Mouse (Mus musculus) brain, embryonic 14.5 days (tissue): ENCODE results near the gene Rfx5. TPM values are rescaled to one million over a fixed set of nuclear protein-coding genes. Genes with fewer than 3 reads are reported as not detected.
"Not testable (repeated sequence)": the region's sequence is repeated elsewhere in the genome, so short reads cannot be mapped to it uniquely, and the experiment has no call there.

Source experiments
- DNase-seq: peaks from one replicate; pipeline ENCODE4 v3.0.0-alpha.2; 2011; ENCODE audit warnings: low read depth
- CTCF ChIP-seq: fragments of 200-500 bp; IDR thresholded peaks from 2 replicates; pipeline ENCODE4 v1.5.1; 2012; ENCODE audit warnings: inconsistent platforms, mild to moderate bottlenecking, moderate library complexity, borderline replicate concordance; ENCODE audit not compliant: insufficient read depth, insufficient read length; ENCODE audit errors: extremely low read depth
- POLR2A ChIP-seq: fragments of 200-500 bp; IDR thresholded peaks from 2 replicates; pipeline ENCODE4 v1.6.1; 2012; ENCODE audit warnings: mild to moderate bottlenecking, inconsistent platforms, borderline replicate concordance; ENCODE audit not compliant: poor library complexity, insufficient read depth, insufficient read length, severe bottlenecking; ENCODE audit errors: extremely low read depth
- polyA plus RNA-seq: library from polyadenylated mRNA; depleted of rRNA; stranded (reverse); fragments of >200 nt; gene quantifications from 2 replicates; pipeline ENCODE4 v1.2.3, GENCODE M21; 2012

The Rfx5 gene
- polyA plus RNA-seq, 1 experiment: 26.1 TPM

- not testable (repeated sequence) for DNase-seq
Measured at GRCm38 (mm10) chr3:94931427-94932082, 22.3 kb upstream of the Rfx5 start.

- peak; percentile 6 for DNase-seq
Measured at GRCm38 (mm10) chr3:94932279-94932678, 21.6 kb upstream of the Rfx5 start.

- TF ChIP-seq CTCF (no peak), POLR2A (no peak)
Measured at GRCm38 (mm10) chr3:94932809-94933564, 20.9 kb upstream of the Rfx5 start, which contains the start of gene Selenbp1. Gene Selenbp1 (plus strand): TSS chr3:94933056.

GRCm38 (mm10) chr3:94933604-94934003 lies 20.3 kb upstream of the Rfx5 start:
- not testable (repeated sequence) for DNase-seq

More at GRCm38 (mm10) chr3:94932809-94933564, 20.9 kb upstream of the Rfx5 start, which contains the start of gene Selenbp1:
- DNase-seq: peak; percentile 89

- DNase-seq: not testable (repeated sequence)
Measured at GRCm38 (mm10) chr3:94934564-94934963, 19.3 kb upstream of the Rfx5 start.

- not testable (repeated sequence) for DNase-seq
Measured at GRCm38 (mm10) chr3:94935332-94935731, 18.5 kb upstream of the Rfx5 start.

GRCm38 (mm10) chr3:94936147-94936546 lies 17.7 kb upstream of the Rfx5 start:
- not testable (repeated sequence) for DNase-seq

- not testable (repeated sequence) for DNase-seq
Measured at GRCm38 (mm10) chr3:94937194-94937593, 16.7 kb upstream of the Rfx5 start.

- DNase-seq: not testable (repeated sequence)
Measured at GRCm38 (mm10) chr3:94940033-94940432, 13.8 kb upstream of the Rfx5 start.

- DNase-seq: not testable (repeated sequence)
Measured at GRCm38 (mm10) chr3:94942211-94942967, 11.5 kb upstream of the Rfx5 start.

- not testable (repeated sequence) for DNase-seq
- TF ChIP-seq CTCF: peak; percentile 39; the same call in 1 of the 2 replicates
Measured at GRCm38 (mm10) chr3:94943706-94944105, 10.2 kb upstream of the Rfx5 start.

GRCm38 (mm10) chr3:94948066-94948614 lies 5.7 kb upstream of the Rfx5 start:
- peak; percentile 21; the same call in 1 of the 2 replicates for TF ChIP-seq CTCF
- TF ChIP-seq POLR2A: no peak
- DNase-seq: peak; percentile 7

- DNase-seq: no peak
- no peak for TF ChIP-seq POLR2A
- TF ChIP-seq CTCF: no peak
Measured at GRCm38 (mm10) chr3:94949645-94950044, 4.2 kb upstream of the Rfx5 start.
